Mouse (Mus musculus): ENCODE measurements at regions not wholly inside any gene's neighbourhood (a gene's known extent, or its start where the extent isn't known, plus 50 kb on each side); places are given as distances from the start of the nearest gene placed in this dataset.

DNA sequence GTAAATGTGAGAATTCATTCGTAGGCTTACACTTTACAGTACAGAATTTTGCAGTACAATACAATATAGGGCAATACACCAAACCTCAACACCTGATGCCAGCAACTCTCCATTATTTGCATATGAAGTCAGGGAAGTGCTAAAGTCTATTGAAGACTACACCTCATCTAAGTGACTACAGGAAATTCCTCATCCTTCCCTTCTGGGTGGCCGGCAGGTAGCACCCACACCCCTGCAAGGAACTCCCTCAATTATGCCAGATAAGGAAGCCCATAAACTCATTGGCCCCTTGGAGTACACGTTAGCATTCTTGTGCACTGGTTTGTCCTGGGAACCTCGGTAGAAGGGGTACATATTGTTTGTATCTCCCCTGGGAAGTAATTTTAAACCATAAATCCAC lies 89.7 kb upstream of the Barx2 start:
- TF ChIP-seq GATA1 (IDR thresholded peaks at IDR 0.05; ENCODE audit: low read length) (no peak), TAL1 (IDR thresholded peaks at IDR 0.05; ENCODE audit: low read length) (no peak)
